Mouse (Mus musculus) urinary bladder, adult 18-20 months (tissue): ENCODE measurements around the gene Col6a6.
A peak's percentile ranks its signal among the peaks of the same experiment; 100 is the strongest.

ENCODE experiments used
- DNase-seq, 2 experiments: peaks; one replicate each; pipeline ENCODE4 v3.0.0; 2022; ENCODE audit warnings: low spot score in 2 of 2, mixed read lengths in 2 of 2

Gene Col6a6

DNA sequence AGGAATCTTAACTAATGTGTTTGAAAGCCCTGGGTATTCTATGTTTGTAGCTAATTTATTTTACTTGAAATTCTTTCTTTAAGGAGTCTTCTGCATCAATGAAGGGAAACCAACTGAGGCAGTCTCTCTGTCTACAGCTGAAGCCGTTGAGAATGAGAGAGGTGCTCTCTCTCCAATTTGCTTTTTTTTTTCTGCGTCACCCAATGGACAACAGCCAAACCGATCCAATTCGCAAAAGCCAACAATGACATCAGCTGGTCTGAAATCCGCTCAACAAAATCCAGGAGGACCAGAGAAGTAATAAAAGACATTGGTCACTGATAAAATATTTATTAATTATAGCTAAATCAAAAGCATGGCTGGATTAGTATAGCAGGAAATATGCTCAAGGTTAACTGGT, 26.5 kb downstream of the Col6a6 start:
- no peak for DNase-seq

DNA sequence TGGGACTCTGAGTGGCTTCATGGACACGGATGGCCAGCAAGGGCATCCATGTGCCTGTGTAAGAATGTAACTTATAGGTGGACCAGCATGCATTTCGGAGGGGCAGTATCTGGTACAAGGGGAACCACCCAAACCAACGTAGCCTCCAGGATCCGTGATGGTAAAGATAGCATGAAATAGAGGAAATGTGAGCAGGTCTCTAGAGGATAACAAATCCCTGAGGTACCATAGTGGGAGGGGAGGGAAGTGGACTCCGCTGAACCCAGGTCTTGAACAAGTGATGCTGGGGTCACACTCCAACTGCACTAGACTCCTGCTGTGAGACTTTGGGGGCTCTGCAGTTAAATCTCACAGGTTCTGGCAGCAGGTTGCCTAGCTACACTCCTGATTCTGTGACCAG, 27.7 kb downstream of the Col6a6 start:
- no peak for DNase-seq

DNA sequence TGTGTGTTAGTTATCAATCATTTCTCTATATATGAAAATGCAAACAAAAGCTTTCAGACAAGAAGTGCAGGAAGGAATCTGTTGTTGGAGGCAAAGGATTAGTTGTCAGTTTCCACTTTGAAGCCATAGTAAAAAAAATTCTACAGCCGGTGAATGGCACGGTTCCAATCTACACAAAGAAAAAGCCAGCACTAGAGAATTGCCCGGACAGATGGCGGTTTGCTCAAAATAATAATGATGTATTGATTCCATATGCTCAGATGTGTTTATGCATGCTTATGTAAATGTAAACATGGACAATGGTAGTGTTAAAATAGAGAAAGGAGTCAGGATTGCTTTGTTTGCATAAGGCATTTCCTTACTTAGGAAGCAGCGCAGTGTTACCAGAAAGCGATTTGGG, 31.8 kb downstream of the Col6a6 start:
- no peak for DNase-seq

DNA sequence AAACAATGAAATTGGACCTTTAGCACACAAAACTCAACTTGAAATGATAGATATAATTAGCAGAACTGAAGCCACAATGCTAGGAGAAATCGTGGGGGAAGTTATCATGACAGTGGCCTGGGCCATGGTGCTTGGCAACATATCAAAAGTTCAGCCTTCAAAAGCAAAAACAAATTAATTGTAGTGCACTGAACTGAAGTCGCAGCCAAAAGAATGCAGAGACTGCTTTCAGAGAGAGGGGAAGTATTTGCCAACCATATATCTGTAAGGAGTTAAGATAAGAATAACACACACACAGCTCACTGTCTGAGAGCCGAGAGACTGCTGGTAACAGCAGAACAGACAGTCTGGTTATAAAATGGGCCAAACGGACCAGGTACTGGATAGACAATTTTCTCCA, 33.0 kb downstream of the Col6a6 start:
- no peak for DNase-seq

DNA sequence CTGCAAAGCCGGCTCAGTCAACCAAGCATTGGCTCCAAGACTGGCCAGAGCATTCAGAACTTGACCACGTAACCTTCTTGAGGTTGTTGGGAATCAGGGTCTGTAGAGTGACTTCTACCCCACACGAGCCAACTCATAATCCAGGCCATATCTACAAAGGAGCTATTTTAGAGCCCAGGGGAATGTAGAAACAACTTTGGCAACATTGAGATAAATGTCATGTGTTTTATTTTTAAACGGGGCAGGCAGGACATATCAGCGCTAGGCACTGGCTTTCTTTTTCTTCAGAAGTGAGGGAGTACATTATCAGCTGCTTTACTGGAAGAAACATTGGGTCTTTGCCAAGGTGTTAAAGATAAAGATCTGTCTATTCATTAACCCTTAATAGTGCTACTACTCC, 36.1 kb downstream of the Col6a6 start:
- no peak for DNase-seq

DNA sequence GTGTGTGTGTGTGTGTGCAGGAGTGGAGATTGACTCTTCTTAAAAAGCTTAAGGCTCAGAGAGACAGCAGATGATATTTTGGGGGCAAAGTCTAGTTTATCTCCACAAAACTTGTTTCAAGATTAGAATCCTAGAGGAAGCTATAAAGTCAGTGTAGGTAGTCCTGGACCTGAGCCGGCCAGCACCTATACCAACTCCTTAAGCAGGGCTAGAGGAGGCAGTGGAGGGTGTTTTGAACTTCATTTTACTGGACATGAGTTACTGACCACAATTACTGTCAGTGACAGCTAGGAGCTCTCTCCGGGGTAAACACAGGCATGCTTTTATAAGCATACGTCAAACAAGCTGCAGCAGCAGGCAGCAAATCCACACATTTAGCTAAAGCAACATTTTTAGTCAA, 39.8 kb downstream of the Col6a6 start:
- DNase-seq: no peak

DNA sequence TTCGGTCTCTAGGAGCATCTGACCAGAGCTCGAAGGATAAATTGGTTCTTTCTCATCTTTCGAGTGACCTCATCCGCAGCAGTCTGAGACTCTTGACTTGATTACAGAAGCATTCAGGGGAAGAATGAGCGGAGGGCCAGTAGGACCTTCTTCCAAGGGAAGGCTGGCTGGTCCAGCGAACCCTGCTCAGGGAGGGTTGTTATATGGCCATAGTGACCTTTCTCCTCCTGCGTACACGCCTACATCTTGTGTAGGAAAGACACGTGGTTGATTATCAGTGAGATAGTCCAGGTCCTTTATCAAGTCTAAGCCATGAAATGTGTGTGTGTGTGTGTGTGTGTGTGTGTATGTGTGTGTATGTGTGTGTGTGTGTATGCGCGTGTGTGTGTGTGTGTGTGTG, 40.2 kb downstream of the Col6a6 start:
- no peak for DNase-seq

DNA sequence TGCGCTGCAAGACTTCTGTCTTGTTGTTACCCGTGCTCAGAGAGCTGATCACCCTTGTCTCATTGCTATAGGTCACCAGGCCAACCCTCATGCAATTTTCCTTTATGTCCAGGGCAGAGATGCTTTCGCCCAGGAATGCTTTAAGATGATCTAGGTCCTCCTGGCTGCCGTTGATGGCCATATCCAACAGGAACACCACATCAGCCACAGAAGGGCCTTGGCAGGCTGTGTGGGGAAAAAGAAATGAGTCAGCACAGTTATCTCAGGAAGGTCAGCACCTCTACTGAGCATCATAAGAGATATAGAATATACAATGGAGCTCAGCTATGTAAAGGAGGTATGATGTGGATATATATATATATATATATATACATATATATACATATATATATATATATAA, 43.9 kb downstream of the Col6a6 start:
- no peak for DNase-seq

DNA sequence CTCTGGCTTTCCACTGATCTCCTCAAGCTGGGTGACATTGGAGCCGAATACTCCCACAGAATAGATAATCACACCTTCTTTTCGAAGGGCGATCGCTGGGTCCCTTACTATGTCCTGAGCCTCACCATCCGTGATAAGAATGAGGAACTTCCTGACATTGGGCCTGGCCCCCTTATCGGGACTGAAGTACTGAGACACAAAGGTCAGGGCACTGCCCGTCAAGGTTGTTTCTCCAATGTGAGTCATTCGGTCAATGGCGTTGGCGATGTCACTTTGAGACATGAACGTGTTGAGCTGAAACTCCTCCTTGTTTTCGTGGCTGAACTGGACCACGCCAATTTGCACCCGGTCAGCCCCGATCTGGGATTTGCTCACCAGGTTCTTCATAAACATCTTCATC, 47.3 kb downstream of the Col6a6 start:
- no peak for DNase-seq

DNA sequence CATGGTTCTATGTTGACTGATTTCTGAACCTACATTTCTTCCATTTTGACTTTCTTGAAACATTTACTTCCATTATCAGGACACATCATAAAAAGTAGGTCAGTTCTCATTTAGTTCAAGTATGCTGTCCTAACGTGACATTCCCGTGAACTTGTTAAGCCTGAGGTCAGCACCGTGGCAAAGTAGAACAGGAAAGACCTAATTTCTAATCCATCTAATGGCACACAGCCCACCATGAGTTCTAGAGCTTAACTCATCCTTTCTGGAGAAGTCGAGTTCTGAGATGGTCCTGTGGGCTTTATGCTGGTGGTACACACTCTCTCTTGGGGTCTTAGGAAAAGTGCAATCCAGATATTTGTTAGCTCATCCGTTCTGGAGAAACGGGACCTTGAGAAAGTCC, 49.2 kb downstream of the Col6a6 start:
- DNase-seq: no peak

DNA sequence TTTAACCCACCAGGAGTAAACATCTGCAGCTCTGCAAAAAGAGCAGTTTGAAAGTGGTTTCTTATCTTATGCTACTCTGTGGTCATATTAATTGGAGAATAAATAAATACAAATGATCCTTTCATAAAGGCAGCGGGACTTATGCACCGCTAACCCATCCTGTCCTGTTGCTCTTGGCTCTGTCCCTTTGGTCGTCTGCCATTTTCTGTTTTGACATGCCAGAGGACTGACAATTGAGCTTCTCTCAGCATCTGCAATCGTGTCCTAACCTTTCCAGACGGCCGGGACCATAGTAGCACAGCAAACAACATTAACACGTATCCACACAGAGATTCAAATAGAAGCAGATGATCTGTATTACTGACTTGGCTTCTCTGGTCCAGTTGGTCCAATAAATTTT, 53.1 kb downstream of the Col6a6 start:
- DNase-seq: peak in 1 of 2 experiments; percentile 24

DNA sequence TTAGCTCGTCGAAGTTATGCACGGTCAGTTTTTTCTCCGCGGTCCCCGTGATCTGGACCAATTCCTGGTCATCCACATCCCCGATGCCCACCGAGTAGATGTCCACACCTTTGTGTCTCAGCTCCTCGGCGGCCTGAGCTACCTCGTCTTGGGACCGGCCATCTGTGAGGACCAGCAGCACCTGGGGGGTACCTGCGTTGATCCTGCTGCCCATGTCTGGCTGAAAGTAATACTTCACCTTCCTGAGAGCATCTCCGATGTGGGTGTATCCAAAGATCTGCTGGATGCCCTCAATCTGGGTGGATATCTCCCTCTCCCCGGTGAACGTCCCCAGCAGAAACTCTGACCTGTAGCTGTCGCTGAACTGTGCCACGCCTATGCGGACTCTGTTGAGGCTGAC, 53.6 kb downstream of the Col6a6 start:
- DNase-seq: no peak

DNA sequence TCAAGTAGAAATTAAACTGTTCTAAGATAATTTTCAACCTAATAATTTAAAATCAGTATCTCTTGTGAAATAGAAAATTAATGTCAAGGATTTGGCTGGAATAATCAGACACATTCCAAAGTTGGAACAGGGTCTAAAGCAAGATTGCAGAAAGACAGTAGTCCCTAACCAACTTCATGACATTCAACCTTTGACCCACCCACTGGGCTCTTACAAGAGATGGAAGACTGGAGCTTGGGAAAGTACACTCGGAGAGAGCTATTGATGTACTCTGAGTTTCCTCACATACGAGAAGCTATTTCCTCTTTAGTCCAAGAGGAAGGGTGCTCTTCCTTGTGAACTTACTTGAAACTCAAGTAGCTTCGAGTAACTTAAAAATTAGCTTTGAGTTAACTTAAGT, 56.6 kb downstream of the Col6a6 start:
- DNase-seq: no peak

DNA sequence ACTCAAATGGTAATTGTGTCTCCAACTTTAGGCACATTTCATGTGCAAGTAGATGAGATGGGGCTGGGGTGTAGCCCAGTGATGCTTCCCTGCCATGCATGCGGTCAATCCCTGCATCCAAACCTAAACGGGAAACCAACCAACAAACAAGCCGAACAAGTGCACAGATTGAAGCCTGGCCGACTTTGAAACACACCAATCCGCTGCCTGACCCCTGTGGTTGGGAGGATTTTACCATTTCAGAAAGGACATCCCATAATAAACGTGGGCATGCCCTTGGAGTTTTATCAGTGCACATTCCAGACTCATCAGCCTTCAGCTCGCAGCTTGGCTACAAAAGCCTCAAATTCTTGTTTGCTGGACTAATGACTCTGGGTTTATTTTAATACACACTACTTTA, 57.3 kb downstream of the Col6a6 start:
- no peak for DNase-seq

DNA sequence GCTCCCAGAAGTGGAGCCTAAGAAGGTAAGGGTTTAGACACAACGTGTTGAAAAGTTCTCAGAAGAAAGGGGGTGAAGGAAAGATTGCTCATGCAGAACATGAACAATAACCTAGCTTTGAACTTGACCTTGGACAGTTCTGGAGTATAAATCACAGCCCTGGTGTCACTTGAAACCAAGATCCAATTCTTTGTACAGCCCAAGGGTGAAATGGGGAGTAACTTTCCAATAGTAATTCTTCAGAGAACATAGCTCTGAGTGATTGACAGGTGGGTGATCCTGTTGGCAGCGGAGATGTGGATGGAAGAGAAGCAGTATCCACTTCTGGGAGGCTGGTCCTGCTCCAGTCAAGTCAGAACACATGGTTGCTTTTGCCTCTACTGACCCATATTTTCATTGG, 62.1 kb downstream of the Col6a6 start:
- DNase-seq: no peak

DNA sequence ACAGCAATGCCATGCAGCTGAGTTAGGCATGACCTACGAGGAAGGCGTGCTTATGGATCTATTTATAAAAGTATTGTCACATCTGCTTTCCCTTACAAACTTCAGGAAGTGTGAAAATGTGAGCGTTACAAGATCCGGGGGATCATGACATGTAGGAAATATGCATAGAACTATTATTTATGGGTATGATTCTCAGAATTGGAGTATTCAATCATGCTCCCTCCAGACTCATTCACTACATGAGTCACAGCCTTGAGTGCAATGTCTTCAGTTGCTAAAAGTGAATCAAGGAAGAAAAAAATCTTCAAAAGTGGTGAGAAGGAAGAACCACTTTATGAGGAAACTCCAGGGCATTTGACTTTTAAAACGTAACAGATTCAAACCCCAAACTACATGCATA, 63.3 kb downstream of the Col6a6 start:
- DNase-seq: no peak

DNA sequence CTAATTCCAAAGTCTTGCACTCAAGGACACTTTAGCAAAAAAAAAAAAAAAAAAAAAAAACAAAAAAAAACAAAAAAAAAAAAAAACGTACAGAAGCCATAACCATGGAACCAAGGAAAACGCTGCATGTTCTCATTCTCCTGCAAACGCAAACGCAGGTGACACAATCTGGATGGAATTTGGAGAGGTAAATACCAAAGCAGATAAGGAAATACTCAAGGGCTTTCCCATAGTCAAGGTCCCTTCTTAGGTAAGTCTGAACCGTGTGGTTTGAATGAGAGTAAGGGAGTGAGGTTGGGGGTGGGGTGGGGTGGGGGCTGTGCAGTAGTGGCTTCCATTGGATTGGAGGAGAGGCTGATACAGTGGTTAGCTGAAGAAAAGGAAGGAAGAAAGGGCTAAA, 63.8 kb downstream of the Col6a6 start:
- no peak for DNase-seq

DNA sequence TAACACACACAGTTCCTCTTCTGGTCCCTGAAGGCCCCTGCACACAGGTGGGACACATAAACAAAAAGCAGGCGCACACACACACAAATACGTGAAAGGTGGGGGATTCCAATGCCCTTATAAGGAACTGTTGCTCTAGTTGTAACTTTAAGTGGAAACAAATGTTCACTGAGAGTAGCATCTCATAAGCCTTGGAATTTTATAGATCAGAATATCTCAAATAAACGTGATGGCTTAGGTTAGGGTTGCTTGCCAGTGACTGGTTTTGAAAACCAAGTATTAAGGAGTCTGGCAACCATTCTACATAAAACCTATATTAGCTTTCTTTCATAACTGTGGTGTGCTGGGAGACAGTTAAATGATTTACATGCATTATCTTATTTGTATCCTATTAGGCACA, 64.3 kb downstream of the Col6a6 start:
- no peak for DNase-seq

DNA sequence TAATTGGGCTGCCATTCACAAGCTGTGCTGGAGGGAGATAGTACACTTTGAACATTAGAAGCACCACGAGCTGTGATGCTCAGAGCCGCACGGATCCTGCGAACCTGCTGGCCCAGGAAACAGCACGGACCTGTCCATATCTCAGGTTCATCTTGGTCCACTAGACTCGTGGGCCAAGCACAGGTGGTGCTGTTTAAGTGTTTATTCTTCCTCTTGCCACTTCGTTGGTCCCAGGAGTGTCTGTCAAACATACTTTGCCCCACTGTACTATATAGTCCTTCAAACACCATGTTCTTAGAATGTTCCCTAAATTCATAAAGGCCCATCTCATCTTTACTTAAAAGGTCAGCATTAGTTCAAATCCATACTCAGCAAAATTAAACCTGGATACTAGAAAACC, 65.7 kb downstream of the Col6a6 start:
- no peak for DNase-seq

DNA sequence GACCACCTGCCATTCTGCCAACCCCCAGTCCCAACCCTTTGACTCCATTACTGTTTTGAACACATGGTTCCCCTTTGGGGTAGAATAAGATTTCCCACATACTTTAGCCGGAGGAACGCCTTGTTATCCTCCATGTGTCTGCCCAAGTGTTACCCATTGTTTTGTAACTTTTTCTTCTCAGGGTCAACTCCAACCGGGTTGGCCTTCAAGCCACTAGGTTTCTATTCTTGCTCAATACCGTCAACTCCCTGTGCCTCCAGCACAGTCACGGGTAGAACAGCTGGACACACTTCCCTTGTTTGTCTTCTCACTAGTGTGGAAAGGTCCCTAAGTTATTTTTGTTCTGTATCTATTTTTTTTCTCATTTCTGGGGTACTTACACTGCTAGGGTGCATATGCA, 69.1 kb downstream of the Col6a6 start:
- no peak for DNase-seq

DNA sequence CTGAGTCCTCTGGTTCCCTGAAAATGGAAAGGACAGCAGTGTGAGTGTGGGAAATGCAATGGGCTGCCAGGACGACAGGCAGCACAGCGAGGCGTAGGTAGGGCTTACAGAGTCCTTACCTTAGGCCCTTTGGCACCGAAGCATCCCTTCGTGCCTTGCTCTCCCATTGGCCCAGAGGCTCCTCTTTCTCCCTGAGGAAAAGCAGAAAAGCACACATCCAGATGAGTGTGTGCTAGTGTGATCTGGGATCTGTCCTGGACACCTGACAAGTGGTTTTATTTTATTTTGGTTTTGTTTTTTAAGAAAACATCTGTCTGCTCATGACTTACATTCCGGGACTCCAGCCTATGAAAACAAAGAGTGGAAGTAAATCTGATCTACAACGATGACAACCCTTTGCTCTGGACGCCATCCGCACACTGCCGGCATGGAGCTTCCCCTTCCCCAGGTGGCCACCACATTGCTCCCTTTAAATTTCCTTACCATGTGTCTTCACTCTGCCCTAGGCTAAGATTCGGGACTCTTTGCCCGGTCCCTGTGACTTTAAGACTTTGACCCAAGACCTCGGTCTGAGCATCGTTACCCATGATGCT, 69.7 kb downstream of the Col6a6 start:
- no peak for DNase-seq

DNA sequence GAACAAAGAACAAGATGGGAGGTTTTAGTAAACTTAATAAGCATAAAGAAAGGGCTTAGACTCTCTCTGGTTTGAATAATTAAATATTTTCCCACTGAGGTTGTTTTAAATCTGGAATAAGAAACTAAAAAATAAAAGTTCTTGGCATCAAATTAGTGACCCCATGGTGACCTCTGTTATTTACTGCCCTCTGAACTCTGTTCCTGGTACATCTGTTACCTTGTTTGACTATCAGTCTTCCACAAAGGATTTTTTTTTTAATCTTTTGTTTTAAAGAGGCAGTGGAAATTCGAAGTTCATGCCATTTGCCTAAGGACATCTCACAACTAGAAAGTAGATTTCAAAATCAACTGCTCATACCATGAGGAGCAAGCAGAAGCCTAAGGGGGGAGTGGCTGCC, 73.7 kb downstream of the Col6a6 start:
- DNase-seq: no peak

DNA sequence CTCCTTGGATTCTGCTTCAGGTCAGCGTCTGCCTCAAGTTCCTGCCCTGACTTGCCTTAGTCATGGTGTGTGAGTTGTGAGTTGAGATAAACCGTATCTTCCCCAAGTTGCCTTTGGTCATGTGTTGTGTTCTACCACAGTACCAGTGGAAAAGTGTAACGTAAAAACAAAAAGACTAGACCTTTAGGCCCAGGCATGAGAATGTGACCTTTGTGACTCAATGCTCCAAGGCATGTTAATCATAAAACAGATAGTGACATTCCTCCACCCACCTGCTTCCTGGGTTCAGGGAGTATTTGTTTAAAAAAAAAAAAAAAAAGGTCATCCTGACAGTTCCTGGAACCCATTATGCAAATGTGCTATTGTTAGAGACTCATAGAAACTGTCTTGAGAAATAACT, 82.1 kb downstream of the Col6a6 start:
- DNase-seq: no peak

DNA sequence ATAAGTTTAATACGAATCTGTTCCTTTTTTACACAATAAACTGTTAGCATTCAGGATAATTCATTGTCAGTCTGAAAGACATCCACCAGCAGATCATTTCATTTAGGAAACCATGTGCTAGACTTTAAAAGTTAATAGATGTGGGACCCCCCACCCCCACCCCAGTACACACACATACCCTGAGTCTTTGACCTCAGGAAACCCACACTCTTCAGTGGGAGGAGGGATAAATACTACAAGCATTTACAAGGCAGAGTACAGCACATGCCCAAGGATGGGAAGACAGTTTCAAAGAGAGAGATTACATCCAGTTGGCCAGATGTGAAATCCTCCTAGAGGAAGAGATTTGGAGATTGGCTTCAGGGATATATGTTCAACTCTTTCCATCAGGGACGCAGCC, 87.5 kb downstream of the Col6a6 start:
- no peak for DNase-seq

DNA sequence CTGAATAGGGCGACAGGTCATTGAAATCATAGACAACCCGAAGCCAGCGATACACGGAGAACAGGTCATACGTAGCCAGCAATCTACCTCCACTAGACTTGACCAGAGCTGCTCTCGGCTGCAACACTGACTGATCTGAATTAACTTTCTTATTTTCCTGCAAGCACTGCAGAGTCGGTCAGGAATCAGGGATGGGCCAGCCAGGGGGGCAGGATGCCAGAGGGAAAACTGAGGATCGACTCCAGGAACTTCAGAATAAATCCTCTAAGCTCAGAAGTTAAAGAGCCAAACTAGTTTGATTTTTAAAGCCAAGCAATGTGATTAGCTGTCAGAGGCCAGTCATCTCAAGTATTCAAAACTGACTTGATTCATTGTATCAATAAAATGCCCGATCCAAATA, 88.5 kb downstream of the Col6a6 start:
- DNase-seq: no peak
